Mouse (Mus musculus) limb, embryonic 15.5 days (tissue): ENCODE measurements around the gene Ilf3. TPM values are rescaled to one million over a fixed set of nuclear protein-coding genes. Genes with fewer than 3 reads are reported as not detected.
"Not testable (repeated sequence)": the region's sequence is repeated elsewhere in the genome, so short reads cannot be mapped to it uniquely, and the experiment has no call there.

Experiments
- ATAC-seq: fragments of 200-750 bp; cut with Nextera tagmentation; 2 replicates; pipeline ENCODE4 v1.8.0; 2017; ENCODE audit warnings: low read depth, moderate TSS enrichment; ENCODE audit not compliant: insufficient number of reproducible peaks, low FRiP score, low TSS enrichment
- H3K27ac ChIP-seq: fragments of 300-500 bp; sonication (generic); 2 replicates; pipeline ENCODE4 v1.5.1; 2015; ENCODE audit warnings: moderate library complexity, mild to moderate bottlenecking, inconsistent platforms
- H3K27me3 ChIP-seq: fragments of 300-500 bp; sonication (generic); 2 replicates; pipeline ENCODE4 v1.6.1; 2015; ENCODE audit warnings: inconsistent platforms
- H3K36me3 ChIP-seq: fragments of 300-500 bp; sonication (generic); 2 replicates; pipeline ENCODE4 v1.6.1; 2015; ENCODE audit warnings: inconsistent platforms
- H3K4me1 ChIP-seq: fragments of 300-500 bp; sonication (generic); 2 replicates; pipeline ENCODE4 v1.6.1; 2015; ENCODE audit warnings: inconsistent platforms
- H3K4me2 ChIP-seq: fragments of 300-500 bp; sonication (generic); 2 replicates; pipeline ENCODE4 v1.6.1; 2015; ENCODE audit warnings: mild to moderate bottlenecking, inconsistent platforms
- H3K4me3 ChIP-seq: fragments of 300-500 bp; sonication (generic); 2 replicates; pipeline ENCODE4 v1.5.1; 2015; ENCODE audit warnings: mild to moderate bottlenecking, inconsistent platforms
- H3K9ac ChIP-seq: fragments of 300-500 bp; sonication (generic); 2 replicates; pipeline ENCODE4 v1.6.1; 2015; ENCODE audit warnings: inconsistent platforms
- H3K9me3 ChIP-seq: fragments of 300-500 bp; sonication (generic); 2 replicates; pipeline ENCODE4 v1.6.1; 2016; ENCODE audit warnings: inconsistent platforms
- WGBS: fragments of 180-500 bp; shearing (Covaris S2); methylation state at CpG from one replicate; pipeline ENCODE4 v1.1.7; 2015; 5-methylcytosine and 5-hydroxymethylcytosine counted together
- polyA plus RNA-seq: library from polyadenylated mRNA; unstranded; fragments of >200 nt; fragmentation: Nextera tagmentation; extraction: Ambion mirVana; gene quantifications from 2 replicates; pipeline ENCODE4 v1.2.1, GENCODE M21; 2015

The Ilf3 gene
- polyA plus RNA-seq: 169 and 174 TPM in 2 replicates

DNA sequence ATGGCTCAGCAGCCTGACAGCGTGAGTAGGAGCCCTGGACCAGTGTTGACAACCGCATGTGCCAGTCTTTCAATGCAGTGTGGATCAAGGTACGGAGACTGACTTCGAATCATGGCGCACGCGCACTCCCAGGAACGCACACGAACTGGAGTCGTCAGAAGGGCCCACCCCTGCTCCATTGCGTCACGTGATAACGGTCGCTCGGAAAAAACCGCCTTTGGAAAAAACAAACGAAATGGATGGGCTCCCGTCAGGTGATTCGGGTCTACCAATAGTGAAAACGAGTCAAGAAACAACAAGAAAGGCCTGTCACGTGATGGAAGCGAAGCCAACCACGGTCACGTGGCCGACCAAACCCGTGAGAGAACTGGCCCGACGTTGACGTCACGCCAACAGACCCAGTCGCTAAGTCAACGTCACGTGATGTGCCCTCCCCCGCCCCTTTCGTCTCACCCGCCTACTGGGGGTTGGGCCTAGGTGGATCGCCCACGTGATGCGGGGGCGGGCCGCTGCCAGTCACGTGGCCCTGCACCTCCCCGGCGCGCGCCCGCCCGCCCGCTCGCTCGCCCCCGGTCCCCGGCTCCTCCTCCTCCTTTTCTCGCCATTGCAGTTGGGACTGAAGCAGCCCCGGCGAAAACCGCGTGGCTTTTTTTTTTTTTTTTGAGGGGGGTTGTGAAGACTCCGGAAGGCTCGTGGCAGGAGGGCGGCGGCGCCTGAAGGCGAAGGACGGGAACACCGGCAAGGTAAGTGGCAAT lies at the start of gene Ilf3:
Gene Ilf3, plus strand, starts transcription at position 515 of the 755 bp plus-strand sequence.
- peak within 1 kb of the TSS; percentile 91 for H3K27ac ChIP-seq
- H3K27me3 ChIP-seq: no peaks in the 10 kb centered on the region
- H3K4me1 ChIP-seq: peaks cover 13% of the 10 kb centered on the region
- H3K4me3 ChIP-seq: peak within 1 kb of the TSS; percentile 82
- H3K9ac ChIP-seq: peak within 1 kb of the TSS; percentile 78
- WGBS: under 1% methylated on average over 63 of the region's 66 CpGs
- H3K36me3 ChIP-seq: peaks cover 10% of the 10 kb centered on the region
- peak; percentile 93 for ATAC-seq
- peak within 1 kb of the TSS; percentile 67 for H3K4me2 ChIP-seq
- H3K9me3 ChIP-seq: no peaks in the 10 kb centered on the region

DNA sequence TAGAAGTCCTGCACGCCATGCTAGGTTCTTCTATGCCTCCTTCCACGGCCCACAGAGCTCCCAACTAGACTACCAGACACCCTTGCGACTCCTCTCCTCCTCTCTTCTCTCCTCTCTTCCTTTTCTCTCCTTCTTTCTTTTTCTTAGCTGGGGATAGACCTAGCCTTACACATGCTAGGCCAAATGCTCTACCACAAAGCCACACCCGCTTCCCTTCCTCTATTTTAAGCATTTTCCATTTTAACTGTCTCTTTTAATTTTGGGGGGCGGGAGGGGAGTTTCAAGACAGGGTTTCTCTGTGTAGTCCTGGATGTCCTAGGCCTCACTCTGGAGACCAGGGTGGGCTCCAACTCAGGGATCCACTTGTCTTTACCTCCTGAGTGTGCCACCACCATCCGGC lies 48.9 kb upstream of the Ilf3 start:
- no peaks in the 10 kb centered on the region for H3K9me3 ChIP-seq
- 92% methylated on average over 6 of the region's 6 CpGs for WGBS
- H3K9ac ChIP-seq: no peak overlapping the region
- ATAC-seq: no peak
- H3K27ac ChIP-seq: no peak overlapping the region
- H3K4me2 ChIP-seq: no peak overlapping the region
- H3K27me3 ChIP-seq: no peaks in the 10 kb centered on the region
- H3K36me3 ChIP-seq: no peaks in the 10 kb centered on the region
- H3K4me3 ChIP-seq: no peak overlapping the region
- peaks cover 30% of the 10 kb centered on the region for H3K4me1 ChIP-seq

DNA sequence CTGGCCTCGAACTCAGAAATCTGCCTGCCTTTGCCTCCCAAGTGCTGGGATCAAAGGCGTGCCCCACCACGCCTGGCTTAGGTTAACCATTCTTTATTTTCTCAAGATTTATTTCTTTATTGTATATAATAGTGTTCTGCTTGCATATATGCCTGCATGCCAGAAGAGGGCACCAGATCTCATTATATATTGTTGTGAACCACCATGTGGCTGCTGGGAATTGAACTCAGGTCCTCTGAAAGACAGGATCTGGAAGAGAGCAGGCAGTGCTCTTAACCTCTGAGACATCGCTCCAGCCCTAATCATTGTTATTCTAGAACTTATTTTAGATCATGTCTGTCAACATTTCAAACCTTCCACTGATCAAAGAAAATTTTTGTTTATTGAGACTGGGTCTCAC lies 48.2 kb upstream of the Ilf3 start:
- Histone ChIP-seq H3K4me1 (peaks cover 33% of the 10 kb centered on the region), H3K27me3 (no peaks in the 10 kb centered on the region), H3K4me3 (no peak overlapping the region), H3K36me3 (no peaks in the 10 kb centered on the region), H3K9ac (no peak overlapping the region), H3K27ac (no peak overlapping the region), H3K9me3 (no peaks in the 10 kb centered on the region), H3K4me2 (no peak overlapping the region)
- WGBS: 89% methylated on average over 4 of the region's 4 CpGs
- no peak for ATAC-seq

DNA sequence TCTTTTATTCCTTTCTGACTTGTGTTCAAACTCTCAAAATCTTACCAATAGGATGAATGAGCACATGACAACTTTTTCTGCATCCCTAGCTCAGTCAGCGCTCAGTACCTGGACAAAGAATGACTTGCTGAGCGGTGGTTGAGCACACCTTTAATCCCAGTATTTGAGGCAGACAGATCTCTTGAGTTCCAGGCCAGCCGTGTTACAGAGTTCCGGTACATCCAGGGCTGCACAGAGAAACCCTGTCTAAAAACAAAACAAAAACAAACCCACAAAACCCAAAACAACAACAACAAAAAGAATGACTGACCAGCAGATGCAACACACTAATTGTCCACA lies 47.4 kb upstream of the Ilf3 start:
- H3K4me1 ChIP-seq: peaks cover 26% of the 10 kb centered on the region
- H3K36me3 ChIP-seq: no peaks in the 10 kb centered on the region
- H3K27me3 ChIP-seq: no peaks in the 10 kb centered on the region
- ATAC-seq: peak; percentile 53; the same call in 1 of the 2 replicates
- 16% methylated on average over 4 of the region's 4 CpGs for WGBS
- H3K4me3 ChIP-seq: peak overlapping the region; percentile 71
- peak overlapping the region; percentile 67; the same call in 1 of the 2 replicates for H3K9ac ChIP-seq
- H3K27ac ChIP-seq: 0 out of 2 replicates have a peak overlapping the region, but pooled peaks have one; percentile 64
- H3K4me2 ChIP-seq: peak overlapping the region; percentile 83
- H3K9me3 ChIP-seq: no peaks in the 10 kb centered on the region

DNA sequence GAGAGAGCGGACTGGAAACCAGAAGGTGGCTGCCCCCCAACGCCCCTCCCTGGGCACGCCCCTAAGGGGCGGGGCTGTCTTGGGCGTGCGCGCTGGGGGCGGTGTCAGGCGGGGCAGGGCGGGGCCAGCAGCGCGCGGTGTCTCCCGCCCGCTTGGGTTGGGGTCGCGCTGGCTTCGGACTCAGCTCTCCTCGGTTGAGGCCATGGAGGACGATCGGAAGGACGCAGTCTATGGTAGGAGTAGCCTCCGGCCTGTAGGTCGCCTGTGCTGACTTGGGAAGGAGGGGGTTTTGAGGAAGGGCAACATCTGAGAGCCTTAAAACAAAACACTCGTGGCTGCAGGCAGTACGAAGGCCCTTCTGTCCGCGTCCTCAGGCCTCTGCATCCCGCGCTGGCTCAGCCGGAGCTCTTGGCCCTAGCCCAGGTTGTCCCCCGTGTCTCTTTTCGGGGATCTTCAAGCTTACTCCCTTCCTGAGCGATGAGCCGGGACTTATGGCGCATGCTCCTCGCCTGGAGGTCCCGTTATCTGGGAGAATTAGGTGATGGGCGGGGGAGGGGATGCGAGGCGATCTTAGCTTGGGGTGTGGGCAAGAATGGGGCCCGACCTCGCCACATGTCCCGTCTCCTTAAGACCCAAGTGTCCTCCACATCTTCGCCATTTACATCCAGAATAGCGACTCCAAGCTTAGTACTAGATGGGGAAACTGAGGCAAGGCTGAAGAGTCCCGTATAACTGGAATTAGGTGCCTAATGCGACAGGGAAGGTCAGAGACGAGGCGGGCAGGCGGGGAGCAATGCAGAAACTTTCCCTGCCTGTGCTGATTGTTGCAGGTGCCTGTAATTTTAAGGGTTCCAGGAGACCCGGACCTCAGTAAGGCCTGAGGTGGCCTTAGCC lies 46.8 kb upstream of the Ilf3 start, which contains the start of gene Slc44a2:
Gene Slc44a2, plus strand, starts transcription at position 80 of the 894 bp plus-strand sequence.
- Histone ChIP-seq H3K27ac (peak within 1 kb of the TSS; percentile 64), H3K27me3 (no peaks in the 10 kb centered on the region), H3K9me3 (no peaks in the 10 kb centered on the region), H3K36me3 (no peaks in the 10 kb centered on the region), H3K4me2 (peak within 1 kb of the TSS; percentile 83), H3K4me3 (peak within 1 kb of the TSS; percentile 71), H3K9ac (peak within 1 kb of the TSS; percentile 67), H3K4me1 (peaks cover 22% of the 10 kb centered on the region)
- peak; percentile 90 for ATAC-seq
- WGBS: 1% methylated on average over 52 of the region's 52 CpGs

DNA sequence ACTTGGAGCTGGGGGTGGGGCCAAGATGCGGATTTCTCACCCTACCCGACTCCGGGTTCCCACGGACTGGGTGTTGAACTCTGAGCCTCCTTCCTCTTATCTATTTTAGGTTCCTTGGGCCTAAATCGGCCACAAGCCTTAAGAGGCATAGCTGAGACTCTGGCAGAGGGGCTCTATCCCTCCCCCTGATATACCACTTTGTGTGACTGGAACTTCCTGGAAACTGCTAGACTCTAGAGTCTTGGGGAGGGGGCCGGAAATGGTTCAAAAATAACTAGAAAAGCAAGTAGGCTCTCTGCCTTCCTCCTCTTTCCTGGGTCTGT lies 46.2 kb upstream of the Ilf3 start:
- Histone ChIP-seq H3K4me1 (peaks cover 22% of the 10 kb centered on the region), H3K9ac (peak overlapping the region; percentile 67; the same call in 1 of the 2 replicates), H3K9me3 (no peaks in the 10 kb centered on the region), H3K27me3 (no peaks in the 10 kb centered on the region), H3K4me2 (peak overlapping the region; percentile 83), H3K4me3 (peak overlapping the region; percentile 71), H3K36me3 (peaks cover 2% of the 10 kb centered on the region; the same call in 1 of the 2 replicates), H3K27ac (peak overlapping the region; percentile 19; the same call in 1 of the 2 replicates)
- 13% methylated on average over 6 of the region's 6 CpGs for WGBS
- no peak for ATAC-seq

DNA sequence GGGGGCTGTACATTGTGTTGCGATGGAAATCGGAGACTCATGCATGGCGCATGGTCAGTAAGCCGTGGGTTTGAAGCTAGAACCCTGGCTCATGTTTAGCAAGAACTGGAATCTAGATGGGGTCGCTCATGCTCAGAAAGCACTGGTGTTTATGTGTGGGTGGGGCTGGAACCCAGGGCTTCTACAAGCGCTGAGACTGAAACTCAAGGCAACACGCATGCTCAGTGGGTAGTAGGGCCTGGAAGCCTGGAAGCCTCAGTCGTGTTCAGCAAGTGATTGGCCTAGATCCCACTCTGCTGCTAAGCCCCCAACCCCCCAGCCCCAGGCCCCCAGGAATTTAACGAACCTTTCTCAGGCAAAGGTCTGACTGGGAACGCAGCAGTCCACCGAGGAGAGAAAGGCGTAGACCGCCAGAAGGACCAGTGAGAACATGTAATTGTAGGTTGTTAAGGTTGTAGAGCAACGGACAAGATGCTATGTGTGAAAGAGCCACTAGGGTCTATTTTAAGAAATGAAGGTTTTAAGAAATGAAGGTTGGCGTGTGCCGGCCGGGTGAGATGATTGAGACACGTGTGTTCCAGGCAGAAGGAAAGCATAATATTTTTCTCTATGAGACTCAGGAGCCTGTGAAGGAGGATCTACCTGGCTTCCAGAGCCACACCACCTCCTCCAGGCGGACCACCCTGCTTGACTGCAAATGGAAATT lies 45.3 kb upstream of the Ilf3 start:
- Histone ChIP-seq H3K4me2 (peak overlapping the region; percentile 83), H3K4me1 (peaks cover 22% of the 10 kb centered on the region), H3K9ac (no peak overlapping the region), H3K27me3 (no peaks in the 10 kb centered on the region), H3K4me3 (peak overlapping the region; percentile 71), H3K36me3 (peaks cover 4% of the 10 kb centered on the region; the same call in 1 of the 2 replicates), H3K9me3 (no peaks in the 10 kb centered on the region), H3K27ac (peak overlapping the region; percentile 19)
- no peak for ATAC-seq
- WGBS: 64% methylated on average over 19 of the region's 19 CpGs

DNA sequence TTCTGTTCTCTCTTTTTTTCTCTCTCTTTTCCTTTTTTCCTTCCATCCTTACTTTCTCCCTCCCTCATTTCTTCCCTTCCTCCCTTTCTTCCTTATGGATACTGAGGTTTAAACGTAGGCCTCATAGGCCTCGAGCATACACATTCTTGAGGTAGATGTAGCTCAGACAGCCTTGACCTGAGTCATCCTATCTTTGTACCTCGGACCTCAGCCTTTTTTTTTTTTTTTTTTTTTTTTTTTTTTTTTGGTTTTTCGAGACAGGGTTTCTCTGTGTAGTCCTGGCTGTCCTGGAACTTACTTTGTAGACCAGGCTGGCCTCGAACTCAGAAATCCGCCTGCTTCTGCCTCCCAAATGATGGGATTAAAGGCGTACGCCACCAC lies 44.8 kb upstream of the Ilf3 start:
- not testable (repeated sequence) for H3K9me3 ChIP-seq
- 77% methylated on average over 8 of the region's 8 CpGs for WGBS
- H3K4me1 ChIP-seq: peaks cover 22% of the 10 kb centered on the region

DNA sequence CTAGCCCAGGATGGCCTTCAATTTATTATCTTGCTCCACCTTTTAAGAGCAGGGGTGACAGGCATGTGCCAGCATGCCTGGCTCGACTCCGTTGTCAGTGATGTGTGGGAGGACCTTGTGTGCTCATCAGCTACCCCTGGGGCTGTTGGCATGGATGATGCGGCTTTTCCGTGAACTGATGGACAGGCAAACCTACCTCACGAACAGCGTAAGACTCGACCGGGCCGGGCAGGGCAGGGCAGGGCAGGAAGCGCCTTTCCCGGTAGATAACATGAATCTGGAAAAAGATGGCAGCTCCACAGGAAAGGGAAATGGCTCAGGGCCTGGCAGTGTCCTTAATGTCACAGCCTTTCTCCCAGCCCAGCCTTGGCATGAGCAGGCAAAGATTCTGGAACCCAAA lies 43.4 kb upstream of the Ilf3 start:
- 79% methylated on average over 11 of the region's 11 CpGs for WGBS
- H3K36me3 ChIP-seq: peaks cover 4% of the 10 kb centered on the region; the same call in 1 of the 2 replicates
- peaks cover 22% of the 10 kb centered on the region for H3K4me1 ChIP-seq
- H3K9ac ChIP-seq: no peak overlapping the region
- H3K27me3 ChIP-seq: no peaks in the 10 kb centered on the region
- H3K27ac ChIP-seq: no peak overlapping the region
- no peak overlapping the region for H3K4me2 ChIP-seq
- H3K9me3 ChIP-seq: no peaks in the 10 kb centered on the region
- no peak for ATAC-seq
- H3K4me3 ChIP-seq: no peak overlapping the region

More for the DNA sequence above, 44.8 kb upstream of the Ilf3 start:
- not testable (repeated sequence) for H3K27me3 ChIP-seq, H3K4me3 ChIP-seq, H3K36me3 ChIP-seq, ATAC-seq, H3K9ac ChIP-seq, H3K4me2 ChIP-seq, H3K27ac ChIP-seq

DNA sequence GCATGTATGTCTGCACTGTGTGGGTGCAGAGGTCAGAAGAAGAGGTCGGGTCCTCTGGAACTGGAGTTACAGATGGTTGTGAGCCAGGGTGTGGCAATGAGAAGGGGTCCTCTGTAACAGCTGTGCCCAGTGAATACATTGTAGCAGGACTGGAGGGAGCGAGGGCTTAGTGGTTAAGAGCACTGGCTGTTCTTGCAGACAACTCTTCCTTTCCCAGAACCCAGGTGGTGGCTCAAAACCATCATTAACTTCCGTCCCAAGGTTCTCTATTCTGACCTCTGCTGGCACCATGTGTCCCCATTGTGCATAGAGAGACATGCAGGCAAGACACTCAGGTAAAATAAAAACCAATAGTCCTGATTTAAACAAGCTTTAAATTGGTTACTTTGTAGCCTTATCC lies 40.1 kb upstream of the Ilf3 start:
- WGBS: 60% methylated on average over 3 of the region's 3 CpGs
- Histone ChIP-seq H3K4me3 (no peak overlapping the region), H3K27ac (no peak overlapping the region), H3K36me3 (peaks cover 4% of the 10 kb centered on the region; the same call in 1 of the 2 replicates), H3K4me2 (no peak overlapping the region), H3K27me3 (no peaks in the 10 kb centered on the region), H3K9me3 (no peaks in the 10 kb centered on the region), H3K4me1 (peaks cover 7% of the 10 kb centered on the region), H3K9ac (no peak overlapping the region)
- ATAC-seq: no peak

DNA sequence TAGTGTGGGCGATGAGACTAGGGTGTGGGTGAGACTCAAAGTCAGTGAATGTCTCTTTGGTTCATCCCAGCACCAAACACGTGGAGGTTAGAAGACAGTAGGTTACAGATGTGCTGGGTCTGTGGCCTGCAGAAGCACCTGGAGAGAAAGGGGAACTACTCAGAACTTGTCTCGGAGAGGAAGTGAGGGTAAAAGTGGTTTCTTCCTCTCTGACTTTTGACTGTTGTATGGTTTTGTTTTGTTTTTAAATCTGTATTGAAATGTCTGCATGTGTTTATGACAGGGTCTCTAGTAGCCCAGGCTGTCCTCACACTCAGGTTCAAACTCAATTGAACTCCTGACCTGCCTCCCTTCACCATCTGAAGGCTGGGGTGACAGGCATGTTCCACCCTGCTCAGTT lies 39.6 kb upstream of the Ilf3 start:
- no peaks in the 10 kb centered on the region for H3K9me3 ChIP-seq
- no peak for ATAC-seq
- H3K36me3 ChIP-seq: peaks cover 4% of the 10 kb centered on the region; the same call in 1 of the 2 replicates
- H3K4me1 ChIP-seq: peaks cover 12% of the 10 kb centered on the region
- no peak overlapping the region for H3K4me2 ChIP-seq
- 69% methylated on average over 3 of the region's 3 CpGs for WGBS
- no peak overlapping the region for H3K4me3 ChIP-seq
- no peak overlapping the region for H3K9ac ChIP-seq
- no peak overlapping the region for H3K27ac ChIP-seq
- H3K27me3 ChIP-seq: no peaks in the 10 kb centered on the region
